Mouse (Mus musculus): ENCODE measurements around the gene Lrrc4. TPM values are rescaled to one million over a fixed set of nuclear protein-coding genes. Genes with fewer than 3 reads are reported as not detected.

The Lrrc4 gene
- 45.0 and 61.2 TPM in 2 replicates for total RNA-seq (2014; rRNA removed)
- 5.8 and 5.9 TPM in 2 replicates for polyA plus RNA-seq (2015; fragmentation: Nextera tagmentation; extraction: Ambion mirVana)

DNA sequence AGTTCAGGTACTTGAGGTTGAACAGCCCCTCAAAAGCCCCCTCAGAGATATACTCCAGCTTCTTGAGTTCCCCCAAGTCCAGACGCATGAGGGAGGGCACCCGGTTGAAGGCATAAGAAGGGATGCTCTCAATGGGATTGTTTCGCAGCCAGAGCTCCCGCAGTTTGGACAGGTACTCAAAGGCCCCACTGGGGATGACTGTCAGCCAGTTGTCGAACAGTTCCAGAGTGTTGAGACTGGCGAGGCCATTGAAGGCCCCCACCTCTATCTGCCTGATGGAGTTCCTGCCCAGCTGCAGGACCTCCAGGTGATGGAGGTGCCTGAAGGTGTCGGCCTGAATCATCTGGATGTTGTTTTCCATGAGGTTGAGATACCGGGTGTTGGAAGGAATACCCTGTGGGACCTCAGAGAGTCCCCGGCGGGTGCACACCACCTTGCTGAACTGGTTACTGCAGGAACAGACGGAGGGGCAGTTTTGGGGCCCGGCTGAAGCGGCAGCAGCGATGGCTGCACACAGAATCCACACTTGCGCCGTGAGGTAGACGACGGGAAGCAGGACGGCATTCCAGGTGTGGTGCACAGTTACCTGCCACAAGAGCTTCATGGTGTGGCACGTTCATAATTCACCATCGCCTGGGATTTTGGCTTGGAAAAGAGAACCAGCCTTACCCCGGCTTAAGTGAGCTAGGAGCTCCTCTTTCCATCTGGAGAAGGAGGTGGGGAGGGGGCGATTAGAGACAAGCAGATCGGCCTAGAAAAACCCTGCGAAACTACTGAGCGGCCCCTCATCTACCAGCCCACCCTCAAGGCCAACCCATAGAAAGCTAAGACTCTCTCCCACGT, at the start of gene Lrrc4:
Lrrc4 (minus strand) TSS at position 737 of the 843 bp plus-strand sequence.
- 22% methylated on average over 27 of the region's 27 CpGs for WGBS
- Histone ChIP-seq H3K9me3 (ENCODE audit: low read length) (no peaks in the 10 kb centered on the region), H3K27me3 (ENCODE audit: insufficient read depth, low read length) (no peaks in the 10 kb centered on the region), H3K27ac (ENCODE audit: low read depth, low read length) (peak within 1 kb of the TSS; percentile 91), H3K4me3 (ENCODE audit: low read depth, low read length) (peak within 1 kb of the TSS; percentile 91), H3K36me3 (ENCODE audit: insufficient read depth, low read length) (no peaks in the 10 kb centered on the region), H3K4me2 (ENCODE audit: low read depth, low read length, poor library complexity, severe bottlenecking) (peak within 1 kb of the TSS; percentile 94), H3K9ac (replicated peaks; ENCODE audit: low read length, poor library complexity, severe bottlenecking) (peak within 1 kb of the TSS; percentile 96), H3K4me1 (ENCODE audit: insufficient read depth, low read length) (peaks cover 23% of the 10 kb centered on the region; the same call in 1 of the 2 replicates)
- TF ChIP-seq CTCF (IDR thresholded peaks at IDR 0.05), result no peak
- no peak; the same call in 1 of the 2 replicates for ATAC-seq (ENCODE audit: low FRiP score)
- no peak for DNase-seq (ENCODE audit: low spot score)

DNA sequence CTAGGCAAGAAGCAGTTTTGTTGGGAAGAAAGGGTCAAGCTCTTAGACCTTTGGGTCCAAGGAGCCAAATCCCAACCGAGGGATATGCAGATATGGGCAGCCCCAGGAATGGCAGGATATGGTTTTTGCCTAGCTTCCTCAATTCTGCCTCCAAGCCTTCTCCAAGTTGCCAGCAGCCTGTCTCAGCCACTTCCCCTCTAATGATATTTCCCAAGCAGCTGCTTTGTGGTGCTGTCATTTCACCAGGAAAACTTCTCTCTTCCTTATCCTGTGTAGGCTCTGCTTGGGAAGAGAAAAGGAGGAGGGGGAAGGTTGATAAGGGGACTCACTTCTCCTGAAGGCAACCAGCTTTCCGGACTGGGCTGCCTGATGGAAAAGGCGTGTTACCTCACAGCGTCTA, 49.4 kb upstream of the Lrrc4 start:
- no peak overlapping the region for H3K27ac ChIP-seq (ENCODE audit: low read depth, low read length)
- no peaks in the 10 kb centered on the region for H3K9me3 ChIP-seq (ENCODE audit: low read length)
- H3K4me3 ChIP-seq (ENCODE audit: low read depth, low read length), result no peak overlapping the region
- 93% methylated on average over 4 of the region's 4 CpGs for WGBS
- H3K27me3 ChIP-seq (ENCODE audit: insufficient read depth, low read length), result no peaks in the 10 kb centered on the region
- H3K9ac ChIP-seq (replicated peaks; ENCODE audit: low read length, poor library complexity, severe bottlenecking), result no peak overlapping the region
- ATAC-seq (ENCODE audit: low FRiP score) (no peak), DNase-seq (ENCODE audit: low spot score) (no peak)
- TF ChIP-seq CTCF (IDR thresholded peaks at IDR 0.05), result no peak
- H3K36me3 ChIP-seq (ENCODE audit: insufficient read depth, low read length), result peaks cover 18% of the 10 kb centered on the region; the same call in 1 of the 2 replicates
- H3K4me1 ChIP-seq (ENCODE audit: insufficient read depth, low read length), result peaks cover 14% of the 10 kb centered on the region
- H3K4me2 ChIP-seq (ENCODE audit: low read depth, low read length, poor library complexity, severe bottlenecking), result no peak overlapping the region

DNA sequence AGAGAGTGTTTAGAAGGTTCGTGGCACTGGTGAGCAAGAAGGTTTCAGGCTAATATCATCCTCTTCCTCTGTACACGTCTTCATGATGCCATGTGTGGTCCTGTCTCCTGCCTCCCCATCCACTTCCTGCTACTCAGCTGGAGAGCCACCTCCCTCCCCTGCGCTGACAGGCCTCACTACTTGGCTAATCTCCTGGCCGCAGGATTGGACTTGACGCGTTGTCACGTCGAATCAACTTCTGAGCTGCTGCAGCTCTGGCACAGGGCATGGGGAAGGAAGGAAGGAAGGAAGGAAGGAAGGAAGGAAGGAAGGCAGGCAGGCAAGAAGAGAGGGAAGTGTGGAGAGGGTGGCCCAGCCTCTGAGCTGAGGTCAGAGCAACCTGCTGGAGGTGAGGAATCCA, 47.8 kb upstream of the Lrrc4 start:
- WGBS, result 55% methylated on average over 8 of the region's 8 CpGs
- Histone ChIP-seq H3K4me2 (ENCODE audit: low read depth, low read length, poor library complexity, severe bottlenecking) (no peak overlapping the region), H3K4me3 (ENCODE audit: low read depth, low read length) (no peak overlapping the region), H3K4me1 (ENCODE audit: insufficient read depth, low read length) (peaks cover 14% of the 10 kb centered on the region), H3K9ac (replicated peaks; ENCODE audit: low read length, poor library complexity, severe bottlenecking) (no peak overlapping the region), H3K27me3 (ENCODE audit: insufficient read depth, low read length) (no peaks in the 10 kb centered on the region), H3K36me3 (ENCODE audit: insufficient read depth, low read length) (peaks cover 9% of the 10 kb centered on the region; the same call in 1 of the 2 replicates), H3K9me3 (ENCODE audit: low read length) (no peaks in the 10 kb centered on the region), H3K27ac (ENCODE audit: low read depth, low read length) (no peak overlapping the region)
- DNase-seq (ENCODE audit: low spot score), result no peak
- no peak for ATAC-seq (ENCODE audit: low FRiP score)
- no peak for TF ChIP-seq CTCF (IDR thresholded peaks at IDR 0.05)

DNA sequence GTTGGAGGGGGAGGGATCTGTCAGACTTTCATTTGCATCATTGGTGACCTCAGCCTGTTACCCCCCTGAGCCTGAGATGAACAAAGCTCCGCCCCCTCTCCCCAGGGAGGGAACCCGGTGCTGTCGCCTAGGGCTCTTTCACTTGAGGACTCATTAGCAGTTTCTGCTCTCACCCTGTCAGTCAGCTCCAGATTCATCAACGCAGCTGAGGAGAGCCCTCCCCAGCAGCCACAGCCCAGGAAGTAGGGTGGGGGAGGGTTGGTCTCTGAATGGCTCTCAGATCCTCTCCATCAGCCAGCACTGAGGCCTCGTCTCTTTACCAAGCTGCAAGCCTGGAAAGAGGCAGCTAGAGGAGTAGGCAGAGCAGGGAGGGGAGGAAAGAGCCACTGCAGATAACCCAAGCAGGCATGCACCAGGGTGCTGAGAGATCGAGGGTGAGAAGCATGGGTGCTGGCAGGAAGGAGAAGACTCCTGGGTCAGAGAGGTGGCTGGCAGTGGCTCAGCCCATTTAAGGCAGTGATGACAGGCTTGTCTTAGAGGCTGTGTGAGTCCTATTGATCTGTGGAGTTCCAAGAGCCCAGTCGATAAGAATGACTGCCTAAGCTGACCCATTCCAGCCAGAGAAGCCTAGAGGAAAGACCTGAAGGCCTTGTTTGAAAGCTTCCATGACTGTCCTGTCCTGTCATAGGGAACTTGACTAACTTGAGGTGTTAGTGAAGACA, 46.6 kb upstream of the Lrrc4 start:
- no peaks in the 10 kb centered on the region for H3K27me3 ChIP-seq (ENCODE audit: insufficient read depth, low read length)
- H3K36me3 ChIP-seq (ENCODE audit: insufficient read depth, low read length), result 0 out of 2 replicates have a peak, but pooled peaks cover 1% of the 10 kb centered on the region
- whole genome bisulfite sequencing, result 26% methylated on average over 7 of the region's 7 CpGs
- H3K4me3 ChIP-seq (ENCODE audit: low read depth, low read length), result no peak overlapping the region
- no peaks in the 10 kb centered on the region for H3K9me3 ChIP-seq (ENCODE audit: low read length)
- H3K27ac ChIP-seq (ENCODE audit: low read depth, low read length), result peak overlapping the region; percentile 59
- DNase-seq (ENCODE audit: low spot score) (no peak), ATAC-seq (ENCODE audit: low FRiP score) (peak; percentile 72)
- peak overlapping the region; percentile 14; the same call in 1 of the 2 replicates for H3K9ac ChIP-seq (replicated peaks; ENCODE audit: low read length, poor library complexity, severe bottlenecking)
- 0 out of 2 replicates have a peak, but pooled peaks have one; percentile 11 for TF ChIP-seq CTCF (IDR thresholded peaks at IDR 0.05)
- H3K4me2 ChIP-seq (ENCODE audit: low read depth, low read length, poor library complexity, severe bottlenecking), result no peak overlapping the region
- H3K4me1 ChIP-seq (ENCODE audit: insufficient read depth, low read length), result peaks cover 19% of the 10 kb centered on the region

DNA sequence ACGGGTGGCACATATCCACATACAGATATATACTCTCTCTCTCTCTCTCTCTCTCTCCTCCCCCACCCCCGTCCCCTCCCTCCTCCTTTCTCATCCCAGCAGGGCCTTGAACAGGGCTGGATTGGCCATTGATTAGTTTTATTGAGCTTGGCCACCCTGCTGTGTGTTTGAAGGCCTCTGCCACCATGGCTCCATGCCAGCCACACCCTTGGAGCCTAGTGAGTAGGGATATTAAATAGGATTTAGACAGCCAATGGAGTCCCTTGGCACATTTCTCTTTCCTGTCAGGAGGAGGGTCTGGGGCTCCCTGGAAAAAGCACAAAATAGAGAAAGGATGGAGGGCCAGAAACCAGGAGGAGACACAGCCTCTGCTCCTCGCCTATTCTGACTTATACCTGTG, 44.9 kb upstream of the Lrrc4 start:
- ATAC-seq (ENCODE audit: low FRiP score), result no peak
- Histone ChIP-seq H3K27ac (ENCODE audit: low read depth, low read length) (no peak overlapping the region), H3K9ac (replicated peaks; ENCODE audit: low read length, poor library complexity, severe bottlenecking) (no peak overlapping the region), H3K4me1 (ENCODE audit: insufficient read depth, low read length) (peaks cover 14% of the 10 kb centered on the region), H3K4me2 (ENCODE audit: low read depth, low read length, poor library complexity, severe bottlenecking) (no peak overlapping the region), H3K4me3 (ENCODE audit: low read depth, low read length) (no peak overlapping the region), H3K36me3 (ENCODE audit: insufficient read depth, low read length) (no peaks in the 10 kb centered on the region), H3K9me3 (ENCODE audit: low read length) (no peaks in the 10 kb centered on the region), H3K27me3 (ENCODE audit: insufficient read depth, low read length) (no peaks in the 10 kb centered on the region)
- TF ChIP-seq CTCF (IDR thresholded peaks at IDR 0.05), result no peak
- 37% methylated on average over 3 of the region's 3 CpGs for WGBS
- no peak for DNase-seq (ENCODE audit: low spot score)

Measured in midbrain, postnatal 0 days (tissue).